ENCODE assay signal across 14 mouse cellular contexts in the genomic region with DNA sequence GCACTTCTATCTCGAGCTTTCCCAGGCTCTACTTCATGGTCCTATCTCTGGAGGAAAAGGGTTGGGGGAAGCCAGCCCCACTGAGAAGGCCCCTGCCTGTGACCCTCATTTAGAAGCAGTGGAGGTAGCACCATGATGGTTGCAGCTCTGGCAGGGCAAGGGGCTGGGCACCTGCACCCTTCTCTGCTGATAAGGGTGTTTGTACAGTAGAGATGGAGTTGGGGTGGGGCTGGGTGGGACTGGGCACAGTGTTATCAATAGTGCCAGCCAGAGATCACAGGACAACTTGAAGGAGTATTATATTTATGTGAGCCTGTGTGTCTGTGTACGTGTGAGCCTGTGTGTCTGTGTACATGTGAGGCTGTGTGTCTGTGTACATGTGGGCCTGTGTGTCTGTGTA. TPM values are rescaled to one million over a fixed set of nuclear protein-coding genes. Genes with fewer than 3 reads are reported as not detected.
DNase-seq lines count a peak whose midpoint lies in the region; ATAC-seq and TF ChIP-seq lines count a peak whose summit lies in the region.
"Had no signal": no experiment of that assay in that cellular context is flagged by ENCODE, and none has a peak within 500 bp of the region (broad histone marks: within the 10 kb centered on the region; RNA-seq: fewer than 3 reads in every experiment).

No protein-coding gene starts in this region.

- 45% methylated on average over 2 of the region's 2 CpGs for WGBS in lung, embryonic 14.5 days
- WGBS in lung, adult 2 months = 48% methylated on average over 2 of the region's 2 CpGs
- WGBS in liver, embryonic 14.5 days (ENCODE audit: insufficient replicate concordance) = 14% methylated on average over 2 of the region's 2 CpGs
- WGBS in stomach, embryonic 16.5 days = 43% methylated on average over 2 of the region's 2 CpGs

- no peaks in the 10 kb centered on the region for H3K4me1 ChIP-seq in lung, embryonic 14.5 days (ENCODE audit: insufficient read depth)
- H3K4me1 ChIP-seq in lung, adult 2 months (ENCODE audit: control insufficient read depth, insufficient read depth, low read length) = no peaks in the 10 kb centered on the region
- peaks cover 78 to 82% of the 10 kb centered on the region in 2 experiments for H3K4me1 ChIP-seq in liver, embryonic 14.5 days (replicated peaks; ENCODE audit: control insufficient read depth in 2 of 2, insufficient read depth in 2 of 2, low read length in 1 of 2)
- H3K4me1 ChIP-seq in stomach, embryonic 16.5 days (ENCODE audit: control insufficient read depth, insufficient read depth, low read length) = peaks cover 18% of the 10 kb centered on the region

- TF ChIP-seq CTCF in lung, embryonic 14.5 days (IDR thresholded peaks at IDR 0.05; ENCODE audit: low read depth) = no peak
- TF ChIP-seq CTCF in lung, adult 2 months (IDR thresholded peaks at IDR 0.05; ENCODE audit: insufficient read depth, low read length) = no peak
- TF ChIP-seq CTCF in liver, embryonic 14.5 days (IDR thresholded peaks at IDR 0.05; ENCODE audit: low read depth) = no peak

- no peak for ATAC-seq in lung, embryonic 14.5 days (ENCODE audit: insufficient read depth)
- peak; percentile 76 for ATAC-seq in erythroblast, adult 5-6 weeks (replicated peaks; ENCODE audit: low FRiP score, poor library complexity, severe bottlenecking)
- peak; percentile 90 for ATAC-seq in liver, embryonic 14.5 days (ENCODE audit: insufficient read depth)
- peak; percentile 67; the same call in 1 of the 2 replicates for ATAC-seq in stomach, embryonic 16.5 days (ENCODE audit: insufficient read depth, low FRiP score)
- no peak for ATAC-seq in cerebellum, adult (ENCODE audit: insufficient number of reproducible peaks, low FRiP score, low TSS enrichment)
- ATAC-seq: CD4-positive, CD25-positive, alpha-beta regulatory T cell, adult 4 months; midbrain, embryonic 16.5 days had no signal

- no peak overlapping the region for H3K9ac ChIP-seq in lung, embryonic 14.5 days
- peak overlapping the region; percentile 81 for H3K9ac ChIP-seq in liver, embryonic 14.5 days (replicated peaks)
- 0 out of 2 replicates have a peak overlapping the region, but pooled peaks have one; percentile 54 for H3K9ac ChIP-seq in stomach, embryonic 16.5 days (ENCODE audit: low read length)
- H3K9ac ChIP-seq: forebrain, postnatal 0 days had no signal

- H3K9me3 ChIP-seq in lung, embryonic 14.5 days (ENCODE audit: low read depth, low read length) = no peaks in the 10 kb centered on the region
- H3K9me3 ChIP-seq in liver, embryonic 14.5 days (ENCODE audit: control insufficient read depth, low read length) = no peaks in the 10 kb centered on the region
- H3K9me3 ChIP-seq in stomach, embryonic 16.5 days (replicated peaks; ENCODE audit: control insufficient read depth, low read length) = no peaks in the 10 kb centered on the region

- H3K27me3 ChIP-seq in lung, embryonic 14.5 days (ENCODE audit: insufficient read depth, low read length) = no peaks in the 10 kb centered on the region
- H3K27me3 ChIP-seq in liver, embryonic 14.5 days (ENCODE audit: control insufficient read depth, insufficient read depth, low read length) = no peaks in the 10 kb centered on the region
- H3K27me3 ChIP-seq in stomach, embryonic 16.5 days (ENCODE audit: control insufficient read depth, insufficient read depth, low read length) = no peaks in the 10 kb centered on the region

- H3K4me3 ChIP-seq in lung, embryonic 14.5 days (ENCODE audit: low read depth, low read length) = no peak overlapping the region
- H3K4me3 ChIP-seq in lung, adult 2 months (replicated peaks; ENCODE audit: extremely low read depth, low read depth, low read length) = no peak overlapping the region
- H3K4me3 ChIP-seq in liver, embryonic 14.5 days (ENCODE audit: insufficient read depth in 1 of 2, low read depth in 2 of 2, low read length in 2 of 2) = peak overlapping the region; percentile 39 to 42
- no peak overlapping the region for H3K4me3 ChIP-seq in stomach, embryonic 16.5 days (replicated peaks; ENCODE audit: low read length)

- H3K27ac ChIP-seq in lung, embryonic 14.5 days (ENCODE audit: low read depth) = peak overlapping the region; percentile 27; the same call in 1 of the 2 replicates
- H3K27ac ChIP-seq in liver, embryonic 14.5 days = peak overlapping the region; percentile 97
- peak overlapping the region; percentile 74 for H3K27ac ChIP-seq in stomach, embryonic 16.5 days (ENCODE audit: low read length)

- H3K36me3 ChIP-seq in lung, embryonic 14.5 days (ENCODE audit: insufficient read depth) = no peaks in the 10 kb centered on the region
- peaks cover 17% of the 10 kb centered on the region for H3K36me3 ChIP-seq in liver, embryonic 14.5 days (replicated peaks; ENCODE audit: control insufficient read depth, insufficient read depth, low read depth)
- H3K36me3 ChIP-seq in stomach, embryonic 16.5 days (ENCODE audit: control insufficient read depth, insufficient read depth, low read length) = no peaks in the 10 kb centered on the region

- no peak for TF ChIP-seq POLR2A in lung, adult 2 months (IDR thresholded peaks at IDR 0.05; ENCODE audit: borderline replicate concordance, extremely low read depth, low read depth, low read length)

- TF ChIP-seq EP300 in liver, embryonic 14.5 days (IDR thresholded peaks at IDR 0.05; ENCODE audit: low read depth) = peak; percentile 90

- H3K4me2 ChIP-seq in lung, embryonic 14.5 days = no peak overlapping the region
- peak overlapping the region; percentile 81 for H3K4me2 ChIP-seq in liver, embryonic 14.5 days (ENCODE audit: low read depth)
- peak overlapping the region; percentile 21; the same call in 1 of the 2 replicates for H3K4me2 ChIP-seq in stomach, embryonic 16.5 days (ENCODE audit: low read depth, low read length)

- DNase-seq in lung, embryonic 14.5 days = no peak
- no peak for DNase-seq in lung, adult 2 months
- DNase-seq in liver, embryonic 14.5 days (ENCODE audit: low read depth in 3 of 3, low spot score in 3 of 3) = peak; percentile 79 to 83 (median 80)
- no peak for DNase-seq in layer of hippocampus, postnatal 14 days (ENCODE audit: low spot score in 2 of 2)
- no peak for DNase-seq in thymus, adult 18-20 months
- DNase-seq: embryo, embryonic 11 days; forebrain, postnatal 0 days; right cerebral cortex, postnatal 4 days had no signal

RNA-seq across cellular contexts. Expression of gene Fam213b, which starts 12.7 kb away (rescaled TPM):
- polyA plus RNA-seq in lung, embryonic 14.5 days (2014; fragmentation: Nextera tagmentation; extraction: Ambion mirVana) = 37.4 and 39.9 TPM in 2 replicates
- polyA plus RNA-seq in lung, adult 2 months (2012; rRNA removed) = 8.9 and 14.8 TPM in 2 replicates
- 3.6 and 8.8 TPM in 2 replicates for total RNA-seq in erythroblast, adult 5-6 weeks (2015; ENCODE audit: low replicate concordance)
- 2.3 and 2.5 TPM in 2 replicates for total RNA-seq in erythroblast, adult 5-6 weeks (2017; ENCODE audit: low replicate concordance)
- 4.0 and 5.8 TPM in 2 replicates for polyA plus RNA-seq in liver, embryonic 14.5 days (2012; rRNA removed)
- polyA plus RNA-seq in liver, embryonic 14.5 days (2014; fragmentation: Nextera tagmentation; extraction: Ambion mirVana) = 9.3 and 9.8 TPM in 2 replicates
- 29.5 and 34.1 TPM in 2 replicates for polyA plus RNA-seq in stomach, embryonic 16.5 days (2015; fragmentation: Nextera tagmentation; extraction: Ambion mirVana)
- total RNA-seq in layer of hippocampus, postnatal 14 days (2021) = 10 to 100 TPM; 34.2 to 40.9 TPM

RNA-seq across cellular contexts. Expression of gene Tnfrsf14, which starts 16.7 kb away (rescaled TPM):
- 0.78 and 0.85 TPM in 2 replicates for polyA plus RNA-seq in lung, embryonic 14.5 days (2014; fragmentation: Nextera tagmentation; extraction: Ambion mirVana)
- 51.1 and 56.8 TPM in 2 replicates for polyA plus RNA-seq in lung, adult 2 months (2012; rRNA removed)
- 634 and 677 TPM in 2 replicates for total RNA-seq in erythroblast, adult 5-6 weeks (2015; ENCODE audit: low replicate concordance)
- total RNA-seq in erythroblast, adult 5-6 weeks (2017; ENCODE audit: low replicate concordance) = 775 and 846 TPM in 2 replicates
- 122 and 308 TPM in 2 replicates for polyA plus RNA-seq in liver, embryonic 14.5 days (2012; rRNA removed)
- 37.0 and 38.7 TPM in 2 replicates for polyA plus RNA-seq in liver, embryonic 14.5 days (2014; fragmentation: Nextera tagmentation; extraction: Ambion mirVana)
- polyA plus RNA-seq in stomach, embryonic 16.5 days (2015; fragmentation: Nextera tagmentation; extraction: Ambion mirVana) = 4.3 and 4.6 TPM in 2 replicates
- 1 to 10 TPM in 1 of 2 experiments, under 1 TPM in 1; 0.81 to 1.1 TPM for total RNA-seq in layer of hippocampus, postnatal 14 days (2021)
- total RNA-seq: forebrain, postnatal 0 days had no signal
- polyA plus RNA-seq: forebrain, postnatal 0 days; midbrain, embryonic 16.5 days had no signal

RNA-seq across cellular contexts. Expression of gene Mmel1, which starts 42.3 kb away (rescaled TPM):
- 0.13 and 0.19 TPM in 2 replicates for polyA plus RNA-seq in lung, embryonic 14.5 days (2014; fragmentation: Nextera tagmentation; extraction: Ambion mirVana)
- 0.09 and 0.12 TPM in 2 replicates for polyA plus RNA-seq in lung, adult 2 months (2012; rRNA removed)
- 1.0 and 4.0 TPM in 2 replicates for total RNA-seq in erythroblast, adult 5-6 weeks (2015; ENCODE audit: low replicate concordance)
- total RNA-seq in erythroblast, adult 5-6 weeks (2017; ENCODE audit: low replicate concordance) = 7.1 and 9.9 TPM in 2 replicates
- polyA plus RNA-seq in liver, embryonic 14.5 days (2012; rRNA removed) = 2.1 and 2.4 TPM in 2 replicates
- 2.7 and 2.9 TPM in 2 replicates for polyA plus RNA-seq in liver, embryonic 14.5 days (2014; fragmentation: Nextera tagmentation; extraction: Ambion mirVana)
- polyA plus RNA-seq in stomach, embryonic 16.5 days (2015; fragmentation: Nextera tagmentation; extraction: Ambion mirVana) = 0.20 and 0.30 TPM in 2 replicates
- under 1 TPM; 0.33 to 0.41 TPM for total RNA-seq in layer of hippocampus, postnatal 14 days (2021)
- total RNA-seq: neutrophil, adult 5-6 weeks had no signal
- polyA plus RNA-seq: CD4-positive, CD25-positive, alpha-beta regulatory T cell, adult 4 months had no signal

RNA-seq across cellular contexts. Expression of gene Hes5, which starts 49.1 kb away (rescaled TPM):
- polyA plus RNA-seq in lung, embryonic 14.5 days (2014; fragmentation: Nextera tagmentation; extraction: Ambion mirVana) = 0.14 and 0.15 TPM in 2 replicates
- polyA plus RNA-seq in lung, adult 2 months (2012; rRNA removed) = 0.09 TPM in 1 of 2 replicates, not detected in the other
- not detected in 2 replicates for total RNA-seq in erythroblast, adult 5-6 weeks (2015; ENCODE audit: low replicate concordance)
- not detected in 2 replicates for total RNA-seq in erythroblast, adult 5-6 weeks (2017; ENCODE audit: low replicate concordance)
- polyA plus RNA-seq in liver, embryonic 14.5 days (2012; rRNA removed) = 0.04 and 0.16 TPM in 2 replicates
- not detected in 2 replicates for polyA plus RNA-seq in liver, embryonic 14.5 days (2014; fragmentation: Nextera tagmentation; extraction: Ambion mirVana)
- polyA plus RNA-seq in stomach, embryonic 16.5 days (2015; fragmentation: Nextera tagmentation; extraction: Ambion mirVana) = 0.59 and 1.0 TPM in 2 replicates
- 10 to 100 TPM; 36.2 to 37.0 TPM for total RNA-seq in layer of hippocampus, postnatal 14 days (2021)

RNA-seq across cellular contexts. Expression of gene Pank4, which starts 52.3 kb away (rescaled TPM):
- 49.3 and 51.0 TPM in 2 replicates for polyA plus RNA-seq in lung, embryonic 14.5 days (2014; fragmentation: Nextera tagmentation; extraction: Ambion mirVana)
- polyA plus RNA-seq in lung, adult 2 months (2012; rRNA removed) = 35.0 and 49.1 TPM in 2 replicates
- 11.7 and 19.6 TPM in 2 replicates for total RNA-seq in erythroblast, adult 5-6 weeks (2015; ENCODE audit: low replicate concordance)
- total RNA-seq in erythroblast, adult 5-6 weeks (2017; ENCODE audit: low replicate concordance) = 11.1 and 11.2 TPM in 2 replicates
- polyA plus RNA-seq in liver, embryonic 14.5 days (2012; rRNA removed) = 27.9 and 32.5 TPM in 2 replicates
- 19.5 and 21.6 TPM in 2 replicates for polyA plus RNA-seq in liver, embryonic 14.5 days (2014; fragmentation: Nextera tagmentation; extraction: Ambion mirVana)
- 40.6 and 40.8 TPM in 2 replicates for polyA plus RNA-seq in stomach, embryonic 16.5 days (2015; fragmentation: Nextera tagmentation; extraction: Ambion mirVana)
- total RNA-seq in layer of hippocampus, postnatal 14 days (2021) = 10 to 100 TPM; 29.8 to 35.0 TPM

Comparison
In these comparisons a context has a peak if more than half of its experiments do, and no peak if none do; other contexts are left out.
1. ATAC-seq: peak in erythroblast, adult 5-6 weeks (single experiment), liver, embryonic 14.5 days (single experiment) and stomach, embryonic 16.5 days (single experiment); none in lung, embryonic 14.5 days (single experiment) and cerebellum, adult (single experiment).
2. DNase-seq: peak in liver, embryonic 14.5 days (3 of 3); none in lung, embryonic 14.5 days (single experiment), lung, adult 2 months (single experiment), layer of hippocampus, postnatal 14 days (0 of 2) and thymus, adult 18-20 months (0 of 2).
3. H3K27ac ChIP-seq: peak in every context shown above with its lines; median percentile 97 in liver, embryonic 14.5 days; 74 in stomach, embryonic 16.5 days; 27 in lung, embryonic 14.5 days.
4. H3K4me3 ChIP-seq: peak in liver, embryonic 14.5 days (2 of 2); none in lung, embryonic 14.5 days (single experiment), lung, adult 2 months (single experiment) and stomach, embryonic 16.5 days (single experiment).